Mouse (Mus musculus): ENCODE data around the gene Aff3. TPM values are rescaled to one million over a fixed set of nuclear protein-coding genes. Genes with fewer than 3 reads are reported as not detected.

Gene Aff3
- polyA plus RNA-seq, 1 experiment from 2014 or later, result 1.5 TPM

GRCm38 (mm10) chr1:38550579-38550978 lies 114.2 kb downstream of the Aff3 start:
- Histone ChIP-seq H3K36me3 (no peaks in the 10 kb centered on the region), H3K4me2 (no peak overlapping the region), H3K4me3 (no peak overlapping the region), H3K27ac (no peak overlapping the region), H3K9me3 (replicated peaks) (no peaks in the 10 kb centered on the region), H3K4me1 (peaks cover 6% of the 10 kb centered on the region; the same call in 1 of the 2 replicates), H3K9ac (no peak overlapping the region), H3K27me3 (replicated peaks) (0 out of 2 replicates have a peak, but pooled peaks cover 4% of the 10 kb centered on the region)
- no peak for ATAC-seq
- WGBS (ENCODE audit: insufficient replicate concordance), result 33% methylated on average over 13 of the region's 13 CpGs

- Histone ChIP-seq H3K9me3 (replicated peaks) (no peaks in the 10 kb centered on the region), H3K4me1 (peaks cover 6% of the 10 kb centered on the region; the same call in 1 of the 2 replicates), H3K4me3 (no peak overlapping the region), H3K36me3 (no peaks in the 10 kb centered on the region), H3K27me3 (replicated peaks) (0 out of 2 replicates have a peak, but pooled peaks cover 4% of the 10 kb centered on the region), H3K9ac (no peak overlapping the region), H3K27ac (no peak overlapping the region), H3K4me2 (no peak overlapping the region)
- WGBS (ENCODE audit: insufficient replicate concordance), result 52% methylated on average over 8 of the region's 8 CpGs
- no peak for ATAC-seq
These were observed 115.8 kb downstream of the Aff3 start for GRCm38 (mm10) chr1:38548671-38549661.

GRCm38 (mm10) chr1:38547685-38548084 lies 117.1 kb downstream of the Aff3 start:
- H3K4me1 ChIP-seq, result peaks cover 6% of the 10 kb centered on the region; the same call in 1 of the 2 replicates
- 64% methylated on average over 9 of the region's 9 CpGs for WGBS (ENCODE audit: insufficient replicate concordance)
- no peak overlapping the region for H3K4me3 ChIP-seq
- no peak for ATAC-seq
- H3K27me3 ChIP-seq (replicated peaks), result 0 out of 2 replicates have a peak, but pooled peaks cover 4% of the 10 kb centered on the region
- H3K36me3 ChIP-seq, result no peaks in the 10 kb centered on the region
- H3K9me3 ChIP-seq (replicated peaks), result no peaks in the 10 kb centered on the region
- H3K9ac ChIP-seq, result no peak overlapping the region
- no peak overlapping the region for H3K4me2 ChIP-seq
- H3K27ac ChIP-seq, result no peak overlapping the region

GRCm38 (mm10) chr1:38546696-38547095 lies 118.1 kb downstream of the Aff3 start:
- Histone ChIP-seq H3K36me3 (no peaks in the 10 kb centered on the region), H3K27ac (no peak overlapping the region), H3K9ac (no peak overlapping the region), H3K4me2 (no peak overlapping the region), H3K27me3 (replicated peaks) (0 out of 2 replicates have a peak, but pooled peaks cover 4% of the 10 kb centered on the region), H3K9me3 (replicated peaks) (no peaks in the 10 kb centered on the region), H3K4me3 (no peak overlapping the region), H3K4me1 (peaks cover 6% of the 10 kb centered on the region; the same call in 1 of the 2 replicates)
- WGBS (ENCODE audit: insufficient replicate concordance), result 56% methylated on average over 7 of the region's 7 CpGs
- no peak for ATAC-seq

GRCm38 (mm10) chr1:38545282-38545945 lies 119.3 kb downstream of the Aff3 start:
- Histone ChIP-seq H3K4me1 (peaks cover 6% of the 10 kb centered on the region; the same call in 1 of the 2 replicates), H3K27me3 (replicated peaks) (0 out of 2 replicates have a peak, but pooled peaks cover 4% of the 10 kb centered on the region), H3K36me3 (no peaks in the 10 kb centered on the region), H3K9me3 (replicated peaks) (no peaks in the 10 kb centered on the region), H3K4me2 (no peak overlapping the region), H3K27ac (no peak overlapping the region), H3K4me3 (no peak overlapping the region), H3K9ac (no peak overlapping the region)
- ATAC-seq, result no peak
- 26% methylated on average over 12 of the region's 12 CpGs for WGBS (ENCODE audit: insufficient replicate concordance)

GRCm38 (mm10) chr1:38544501-38544900 lies 120.3 kb downstream of the Aff3 start:
- no peak overlapping the region for H3K4me3 ChIP-seq
- H3K36me3 ChIP-seq, result no peaks in the 10 kb centered on the region
- no peak overlapping the region for H3K9ac ChIP-seq
- H3K9me3 ChIP-seq (replicated peaks), result no peaks in the 10 kb centered on the region
- no peak for ATAC-seq
- 0 out of 2 replicates have a peak, but pooled peaks cover 7% of the 10 kb centered on the region for H3K27me3 ChIP-seq (replicated peaks)
- H3K27ac ChIP-seq, result no peak overlapping the region
- WGBS (ENCODE audit: insufficient replicate concordance), result 45% methylated on average over 3 of the region's 3 CpGs
- H3K4me2 ChIP-seq, result no peak overlapping the region
- H3K4me1 ChIP-seq, result peaks cover 6% of the 10 kb centered on the region; the same call in 1 of the 2 replicates

GRCm38 (mm10) chr1:38541536-38541935 lies 123.2 kb downstream of the Aff3 start:
- H3K36me3 ChIP-seq, result no peaks in the 10 kb centered on the region
- no peak overlapping the region for H3K4me3 ChIP-seq
- WGBS (ENCODE audit: insufficient replicate concordance), result 64% methylated on average over 4 of the region's 4 CpGs
- no peak overlapping the region for H3K9ac ChIP-seq
- no peaks in the 10 kb centered on the region for H3K9me3 ChIP-seq (replicated peaks)
- H3K27me3 ChIP-seq (replicated peaks), result 0 out of 2 replicates have a peak, but pooled peaks cover 3% of the 10 kb centered on the region
- no peak overlapping the region for H3K27ac ChIP-seq
- no peaks in the 10 kb centered on the region for H3K4me1 ChIP-seq
- ATAC-seq, result no peak
- no peak overlapping the region for H3K4me2 ChIP-seq

GRCm38 (mm10) chr1:38536929-38537540 lies 127.7 kb downstream of the Aff3 start:
- Histone ChIP-seq H3K4me2 (no peak overlapping the region), H3K9me3 (replicated peaks) (no peaks in the 10 kb centered on the region), H3K27me3 (replicated peaks) (0 out of 2 replicates have a peak, but pooled peaks cover 3% of the 10 kb centered on the region), H3K4me1 (no peaks in the 10 kb centered on the region), H3K4me3 (no peak overlapping the region), H3K36me3 (no peaks in the 10 kb centered on the region), H3K9ac (no peak overlapping the region), H3K27ac (no peak overlapping the region)
- no peak for ATAC-seq
- WGBS (ENCODE audit: insufficient replicate concordance), result 75% methylated on average over 16 of the region's 16 CpGs

- 65% methylated on average over 7 of the region's 7 CpGs for WGBS (ENCODE audit: insufficient replicate concordance)
These were observed 132.2 kb downstream of the Aff3 start for GRCm38 (mm10) chr1:38532581-38532980.

GRCm38 (mm10) chr1:38528607-38529006 lies 136.1 kb downstream of the Aff3 start:
- H3K36me3 ChIP-seq, result no peaks in the 10 kb centered on the region
- H3K9ac ChIP-seq, result no peak overlapping the region
- H3K27ac ChIP-seq, result no peak overlapping the region
- no peaks in the 10 kb centered on the region for H3K4me1 ChIP-seq
- H3K27me3 ChIP-seq (replicated peaks), result no peaks in the 10 kb centered on the region
- 61% methylated on average over 5 of the region's 5 CpGs for WGBS (ENCODE audit: insufficient replicate concordance)
- no peak overlapping the region for H3K4me3 ChIP-seq
- H3K9me3 ChIP-seq (replicated peaks), result no peaks in the 10 kb centered on the region
- ATAC-seq, result no peak
- H3K4me2 ChIP-seq, result no peak overlapping the region

More at GRCm38 (mm10) chr1:38532581-38532980, 132.2 kb downstream of the Aff3 start:
- Histone ChIP-seq H3K4me2 (no peak overlapping the region), H3K27me3 (replicated peaks) (no peaks in the 10 kb centered on the region), H3K36me3 (no peaks in the 10 kb centered on the region), H3K27ac (no peak overlapping the region), H3K9ac (no peak overlapping the region), H3K4me1 (no peaks in the 10 kb centered on the region), H3K4me3 (no peak overlapping the region), H3K9me3 (replicated peaks) (no peaks in the 10 kb centered on the region)
- ATAC-seq, result no peak

GRCm38 (mm10) chr1:38526568-38526967 lies 138.2 kb downstream of the Aff3 start:
- WGBS (ENCODE audit: insufficient replicate concordance), result 66% methylated on average over 5 of the region's 5 CpGs
- no peak overlapping the region for H3K27ac ChIP-seq

More at GRCm38 (mm10) chr1:38526568-38526967, 138.2 kb downstream of the Aff3 start:
- Histone ChIP-seq H3K4me3 (no peak overlapping the region), H3K4me1 (no peaks in the 10 kb centered on the region), H3K9me3 (replicated peaks) (no peaks in the 10 kb centered on the region), H3K4me2 (no peak overlapping the region), H3K27me3 (replicated peaks) (no peaks in the 10 kb centered on the region), H3K36me3 (no peaks in the 10 kb centered on the region), H3K9ac (no peak overlapping the region)
- ATAC-seq, result no peak
